Mouse (Mus musculus) adrenal gland (tissue): ENCODE results near the gene Mycbp2.

Experiments used
- intact Hi-C: fragments of 180-260 bp; cut with DNase I; formaldehyde crosslinking; loops from one replicate; pipeline ENCODE4 v1.15.1; 2025

The Mycbp2 gene

GRCm38 (mm10) chr14:103276667-103277066 is 69.9 kb downstream of the Mycbp2 start:
- intact Hi-C loops: no loop called here

- intact Hi-C loops: no loop called here
These were observed 86.2 kb downstream of the Mycbp2 start for GRCm38 (mm10) chr14:103260437-103260836.

GRCm38 (mm10) chr14:103258745-103259144 is 87.9 kb downstream of the Mycbp2 start:
- intact Hi-C loops: no loop called here

DNA sequence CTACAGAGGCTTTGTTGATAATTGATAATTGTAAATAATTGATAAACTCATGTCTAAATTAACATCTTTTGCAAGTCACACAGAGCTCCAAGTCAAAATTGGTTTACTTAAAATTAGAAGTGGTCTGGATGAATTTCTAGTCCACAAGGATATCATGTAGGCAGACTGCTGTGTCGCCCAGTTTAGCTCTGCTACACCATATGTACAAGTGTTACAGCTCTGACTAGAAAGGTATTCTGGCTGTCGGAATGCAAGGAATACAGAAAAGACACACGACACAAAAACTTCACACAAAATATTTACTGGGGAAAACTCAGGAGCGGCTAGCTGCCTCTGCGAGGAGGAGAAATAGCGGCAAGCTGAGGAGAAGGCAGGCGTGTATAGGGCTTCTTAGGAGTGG is 89.7 kb downstream of the Mycbp2 start:
- intact Hi-C loops: no loop called here

DNA sequence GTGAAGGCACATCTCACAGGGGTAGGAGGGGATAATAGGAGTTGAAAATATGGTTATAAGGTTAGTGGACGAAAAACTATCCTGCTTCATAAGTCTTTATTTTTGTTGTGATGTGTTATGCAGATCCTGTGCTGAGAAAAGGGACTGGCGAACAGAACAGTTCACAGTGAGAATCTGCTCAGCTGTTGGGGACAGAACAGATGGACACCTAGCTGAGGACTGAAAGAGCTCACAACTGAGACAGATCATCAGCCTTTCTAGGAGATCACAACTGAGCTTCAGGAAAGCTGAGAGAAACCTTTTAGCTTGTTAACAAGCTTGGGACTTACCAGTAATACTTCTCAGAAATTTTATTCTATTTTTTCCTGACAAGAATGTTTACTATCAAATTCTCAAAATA is 92.3 kb downstream of the Mycbp2 start:
- intact Hi-C loops: no loop called here

DNA sequence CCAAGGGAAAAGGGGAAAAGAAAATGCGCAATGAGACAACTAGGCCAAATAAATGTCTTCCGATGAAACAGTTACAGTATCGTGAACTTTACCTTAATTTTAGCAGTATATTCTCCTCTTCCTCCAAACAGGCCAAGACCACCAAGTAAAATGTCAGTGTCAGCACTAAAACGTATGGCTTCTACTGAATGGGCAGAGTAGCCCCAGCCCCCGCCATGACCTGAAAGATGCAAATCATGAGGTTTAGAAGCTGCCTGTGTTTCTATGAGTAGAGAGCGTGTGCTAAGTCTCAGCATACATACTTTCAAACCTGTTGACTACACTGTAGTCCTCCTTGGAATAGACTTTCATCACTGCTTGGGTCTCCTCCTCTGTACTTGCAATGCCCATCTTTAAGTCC is 104.6 kb downstream of the Mycbp2 start:
- intact Hi-C loops: no loop called here

DNA sequence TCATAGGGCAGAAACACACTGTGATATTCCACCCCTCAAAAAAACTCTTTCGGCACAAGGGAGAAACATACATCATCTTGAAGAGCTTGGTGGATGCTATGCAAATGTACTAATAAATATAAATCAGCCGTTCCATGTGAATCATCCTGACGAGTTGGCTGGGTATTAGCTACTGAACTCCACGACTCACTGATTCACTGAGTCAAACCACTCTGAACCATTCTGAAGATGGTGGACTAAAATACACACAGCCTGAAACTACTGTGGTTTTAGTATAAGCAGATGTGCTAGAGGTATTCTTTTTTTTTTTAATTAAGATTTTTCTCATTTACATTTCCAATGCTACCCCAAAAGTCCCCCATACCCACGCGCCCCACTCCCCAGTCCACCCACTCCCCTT is 111.8 kb downstream of the Mycbp2 start:
- intact Hi-C loops: no loop called here

DNA sequence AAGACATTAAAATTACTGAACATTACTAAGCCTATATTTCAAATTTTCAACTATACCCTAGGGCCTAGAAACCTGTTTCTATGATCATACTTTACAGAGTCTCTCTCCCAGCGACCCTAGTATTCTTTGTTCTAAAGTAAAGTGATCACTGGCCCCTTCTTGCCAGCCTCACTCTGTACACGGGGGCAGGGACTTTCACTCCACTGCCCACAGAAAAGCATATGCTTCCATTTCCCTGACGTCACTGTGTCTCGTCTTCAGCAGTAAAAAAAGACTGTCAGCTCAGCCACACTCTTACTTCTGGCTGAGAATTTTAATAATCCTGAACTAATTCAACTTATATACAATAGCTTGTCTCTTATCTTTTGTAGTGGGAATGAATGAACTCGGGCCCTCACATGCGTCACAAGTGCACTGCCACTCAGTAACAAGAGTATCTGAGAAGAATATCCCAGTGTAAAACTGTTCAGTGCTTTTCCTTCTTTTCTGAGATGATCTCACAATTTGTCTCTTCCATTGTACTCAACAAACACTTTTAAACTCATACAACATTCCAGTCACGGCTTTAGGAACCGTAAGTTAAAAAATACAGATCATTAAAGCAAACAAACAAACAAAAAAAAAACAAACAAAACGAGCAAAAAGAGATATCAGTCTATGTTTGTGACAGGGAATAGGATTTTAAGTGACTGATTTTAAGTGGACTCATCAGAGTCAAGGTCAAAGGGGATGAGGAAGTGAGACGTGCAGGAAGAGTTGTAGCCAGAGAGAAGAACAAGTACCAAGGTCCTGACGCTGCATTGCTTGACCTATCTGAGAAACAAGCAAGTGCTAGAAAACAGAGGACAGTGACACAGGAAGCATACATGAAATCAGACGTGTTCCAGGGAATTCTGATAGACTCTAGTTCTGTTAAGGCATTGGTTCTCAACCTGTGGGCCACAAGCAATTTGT is 112.7 kb downstream of the Mycbp2 start:
- intact Hi-C loops: no loop called here

- intact Hi-C loops: no loop called here
These were observed 124.3 kb downstream of the Mycbp2 start for GRCm38 (mm10) chr14:103222356-103222755.

GRCm38 (mm10) chr14:103221751-103222150 is 124.9 kb downstream of the Mycbp2 start:
- intact Hi-C loops: no loop called here

GRCm38 (mm10) chr14:103216331-103216730 is 130.3 kb downstream of the Mycbp2 start:
- intact Hi-C loops: no loop called here

DNA sequence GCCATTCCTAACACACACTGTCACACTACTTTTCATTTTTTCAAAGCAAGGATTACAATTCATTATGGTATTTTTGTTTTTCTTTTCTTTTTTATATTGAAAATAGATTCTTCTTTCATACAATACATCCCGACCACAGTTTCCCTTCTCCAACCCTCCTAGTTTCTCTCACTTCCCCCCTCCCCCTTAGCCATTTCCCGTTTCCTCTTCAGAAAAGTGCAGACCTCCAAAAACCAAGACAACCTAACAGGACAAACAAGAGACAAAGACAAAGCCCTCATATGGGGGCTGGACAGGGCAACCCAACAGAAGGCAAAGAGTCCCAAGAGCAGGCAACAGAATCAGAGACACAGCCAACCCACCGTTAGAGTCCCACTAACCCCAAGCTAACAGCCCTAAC is 160.0 kb downstream of the Mycbp2 start:
- intact Hi-C loops: no loop called here

DNA sequence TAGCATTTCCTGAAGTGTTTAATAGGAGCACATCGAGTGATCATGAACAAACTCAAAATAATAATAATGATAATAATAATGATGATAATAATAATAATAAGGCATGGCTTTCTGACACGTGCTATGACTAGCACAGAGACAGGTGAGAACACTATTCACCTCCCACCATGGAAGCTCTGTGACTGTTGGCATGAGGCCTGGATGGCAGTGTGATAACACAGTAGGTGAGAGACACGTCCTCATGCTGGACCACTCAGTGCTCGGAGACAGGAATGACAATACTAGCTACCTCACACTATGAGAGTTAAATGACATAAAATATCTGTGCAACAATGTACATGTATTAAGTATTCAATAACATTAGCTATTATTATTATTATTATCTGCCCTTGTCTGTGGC is 160.5 kb downstream of the Mycbp2 start:
- intact Hi-C loops: no loop called here

DNA sequence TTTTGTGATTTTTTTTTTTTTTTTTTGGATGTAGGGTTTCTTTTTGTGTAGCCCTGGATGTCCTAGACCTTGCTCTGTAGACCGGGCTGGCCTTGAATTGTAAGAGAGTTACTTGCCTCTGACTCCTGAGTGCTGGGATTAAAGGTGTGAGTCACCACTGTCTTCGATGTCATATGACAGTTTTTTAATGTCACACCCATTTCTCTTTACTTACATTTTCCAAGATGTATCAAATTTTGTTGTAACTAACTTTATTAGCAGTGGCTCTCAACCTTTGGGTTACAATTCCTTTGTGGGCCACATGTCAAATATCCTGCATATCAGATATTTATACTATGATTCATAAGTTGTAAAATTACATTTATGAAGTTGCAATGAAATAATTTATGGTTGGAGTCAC is 166.5 kb downstream of the Mycbp2 start:
- intact Hi-C loops: no loop called here

GRCm38 (mm10) chr14:103162923-103163322 is 183.7 kb downstream of the Mycbp2 start:
- intact Hi-C loops: no loop called here

GRCm38 (mm10) chr14:103155685-103156084 is 190.9 kb downstream of the Mycbp2 start:
- intact Hi-C loops: no loop called here

DNA sequence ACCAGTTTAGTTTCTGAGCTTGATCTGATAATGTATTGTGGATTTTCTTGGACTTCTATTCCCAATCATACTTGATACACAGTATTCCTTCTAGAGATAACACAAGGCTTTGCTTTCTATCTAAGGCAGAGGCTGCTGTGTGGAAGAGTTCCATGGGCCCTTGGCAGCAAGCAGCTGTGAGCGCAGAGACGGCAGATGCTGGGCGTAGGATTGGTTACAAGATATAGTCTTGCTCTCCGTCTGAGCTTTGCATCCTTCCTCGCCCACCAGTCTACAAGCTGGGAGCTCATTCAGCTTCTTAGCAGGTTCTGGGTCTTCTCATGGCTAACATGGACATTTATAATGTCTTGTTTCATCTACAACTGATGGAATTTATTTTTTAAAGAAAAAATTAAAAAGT is 196.5 kb downstream of the Mycbp2 start:
- intact Hi-C loops: no loop called here

DNA sequence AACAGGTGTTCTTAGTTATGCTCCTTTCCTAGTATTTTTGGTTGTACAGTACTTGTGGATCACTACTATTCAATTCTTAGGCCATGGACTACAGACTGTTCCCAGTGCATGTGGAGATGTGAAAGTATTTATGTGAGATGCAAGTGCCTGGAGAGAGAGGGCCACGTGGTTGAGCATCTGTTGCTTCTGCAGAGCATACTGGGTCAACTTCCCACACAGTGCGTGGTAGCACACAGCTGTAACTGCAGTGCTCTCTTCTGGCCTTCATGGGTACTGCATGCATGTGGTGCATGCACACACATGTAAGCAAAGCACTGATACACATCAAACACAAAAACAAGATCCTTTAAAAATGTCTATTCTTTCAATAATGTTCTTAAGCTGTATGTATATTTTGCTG is 214.6 kb downstream of the Mycbp2 start:
- intact Hi-C loops: no loop called here

- intact Hi-C loops: no loop called here
These were observed 220.9 kb downstream of the Mycbp2 start for GRCm38 (mm10) chr14:103125756-103126155.

GRCm38 (mm10) chr14:103114994-103115670 is 231.5 kb downstream of the Mycbp2 start:
- intact Hi-C loops: no loop called here

GRCm38 (mm10) chr14:103112606-103113363 is 233.8 kb downstream of the Mycbp2 start:
- intact Hi-C loops: no loop called here

DNA sequence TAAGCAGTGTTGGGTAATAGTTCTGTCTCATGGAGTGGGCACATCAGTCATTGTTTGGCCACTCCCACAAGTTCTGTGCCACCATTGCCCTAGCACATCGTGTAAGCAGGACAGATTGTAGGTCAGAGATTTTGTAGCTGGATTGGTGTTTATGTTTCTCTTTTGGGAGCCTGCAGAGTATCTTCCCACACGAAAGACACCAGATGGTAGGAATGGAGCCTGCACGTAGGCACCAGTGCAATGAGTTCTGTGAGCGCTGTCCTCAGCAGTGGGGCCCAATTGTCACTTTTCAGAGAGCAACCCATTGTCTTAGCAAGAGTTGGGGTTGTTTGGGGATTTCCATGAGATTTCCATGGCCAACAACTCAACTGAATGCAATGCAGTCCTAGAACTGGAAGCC is 236.6 kb downstream of the Mycbp2 start:
- intact Hi-C loops: no loop called here
